ENCODE assay signal across 18 mouse cellular contexts in genomic region chr11:106274374-106274773, GRCm38 (mm10). TPM values are rescaled to one million over a fixed set of nuclear protein-coding genes. Genes with fewer than 3 reads are reported as not detected.
DNase-seq lines count a peak whose midpoint lies in the region; ATAC-seq and TF ChIP-seq lines count a peak whose summit lies in the region.
"Had no signal": no experiment of that assay in that cellular context is flagged by ENCODE, and none has a peak within 500 bp of the region (broad histone marks: within the 10 kb centered on the region; RNA-seq: fewer than 3 reads in every experiment).

No protein-coding gene starts in this region.

- ATAC-seq in liver, embryonic 13.5 days (ENCODE audit: low read depth), result no peak
- ATAC-seq in liver, embryonic 12.5 days, result no peak
- ATAC-seq in limb, embryonic 12.5 days (ENCODE audit: insufficient number of reproducible peaks, insufficient read depth, low FRiP score, low TSS enrichment, low read depth), result no peak
- ATAC-seq: liver, postnatal 0 days had no signal

- 69% methylated on average over 1 of the region's 1 CpGs for WGBS in liver, embryonic 13.5 days (ENCODE audit: insufficient replicate concordance)
- WGBS in liver, embryonic 12.5 days (ENCODE audit: insufficient replicate concordance), result 69% methylated on average over 1 of the region's 1 CpGs
- WGBS in limb, embryonic 12.5 days, result 83% methylated on average over 1 of the region's 1 CpGs

- H3K4me3 ChIP-seq in gastrocnemius, adult 2 months, result no peak overlapping the region
- no peak overlapping the region for H3K4me3 ChIP-seq in liver, embryonic 13.5 days (replicated peaks)
- no peak overlapping the region for H3K4me3 ChIP-seq in liver, embryonic 12.5 days
- H3K4me3 ChIP-seq in E14TG2a.4 (replicated peaks; ENCODE audit: low read length), result peak overlapping the region; percentile 74
- no peak overlapping the region for H3K4me3 ChIP-seq in limb, embryonic 12.5 days (replicated peaks)
- H3K4me3 ChIP-seq: forebrain, embryonic 12.5 days had no signal

- no peak overlapping the region for H3K9ac ChIP-seq in liver, embryonic 13.5 days
- no peak overlapping the region for H3K9ac ChIP-seq in liver, embryonic 12.5 days
- H3K9ac ChIP-seq in limb, embryonic 12.5 days (replicated peaks), result no peak overlapping the region; the same call in 1 of the 2 replicates
- H3K9ac ChIP-seq: forebrain, embryonic 12.5 days; liver, postnatal 0 days had no signal

- H3K9me3 ChIP-seq in liver, embryonic 13.5 days (replicated peaks), result no peaks in the 10 kb centered on the region
- no peaks in the 10 kb centered on the region for H3K9me3 ChIP-seq in liver, embryonic 12.5 days (replicated peaks)
- no peaks in the 10 kb centered on the region for H3K9me3 ChIP-seq in E14TG2a.4 (ENCODE audit: low read length)
- H3K9me3 ChIP-seq in limb, embryonic 12.5 days, result no peaks in the 10 kb centered on the region
- H3K9me3 ChIP-seq: forebrain, embryonic 12.5 days; G1E had no signal

- DNase-seq in gastrocnemius, adult 2 months, result peak; percentile 5
- DNase-seq in gastrocnemius, adult 18-20 months (ENCODE audit: low spot score), result no peak
- DNase-seq in liver, embryonic 13.5 days, result no peak
- DNase-seq in left cerebral cortex, adult 9 months (ENCODE audit: low spot score in 2 of 2), result no peak
- DNase-seq in Muller cell, postnatal 12 days (ENCODE audit: inconsistent ontology term), result no peak
- DNase-seq: kidney, adult 18-20 months; liver, postnatal 0 days had no signal

- intact Hi-C loops in gastrocnemius, adult 2 months (cut with DNase I), result loop anchor here (5.0 to 10.0 kb wide), 2 partner anchors 57 to 210 kb away; partner anchors contain the start of genes Ccdc47, Ddx42 and Ern1

- 0 out of 2 replicates have a peak overlapping the region, but pooled peaks have one; percentile 84 for H3K4me2 ChIP-seq in liver, embryonic 13.5 days
- no peak overlapping the region for H3K4me2 ChIP-seq in liver, embryonic 12.5 days
- no peak overlapping the region for H3K4me2 ChIP-seq in limb, embryonic 12.5 days

- H3K27ac ChIP-seq in gastrocnemius, adult 2 months, result peak overlapping the region; percentile 99
- H3K27ac ChIP-seq in liver, embryonic 13.5 days, result peak overlapping the region; percentile 93; the same call in 1 of the 2 replicates
- H3K27ac ChIP-seq in liver, embryonic 12.5 days, result no peak overlapping the region
- H3K27ac ChIP-seq in limb, embryonic 12.5 days, result peak overlapping the region; percentile 36
- H3K27ac ChIP-seq: forebrain, embryonic 12.5 days had no signal

- no peaks in the 10 kb centered on the region for H3K27me3 ChIP-seq in liver, embryonic 13.5 days
- H3K27me3 ChIP-seq in liver, embryonic 12.5 days (replicated peaks), result peaks cover 9% of the 10 kb centered on the region
- H3K27me3 ChIP-seq in E14TG2a.4 (ENCODE audit: insufficient read depth, low read length), result peaks cover 33% of the 10 kb centered on the region
- peaks cover 6% of the 10 kb centered on the region; the same call in 1 of the 2 replicates for H3K27me3 ChIP-seq in limb, embryonic 12.5 days

- H3K36me3 ChIP-seq in liver, embryonic 13.5 days, result peaks cover 4% of the 10 kb centered on the region; the same call in 1 of the 2 replicates
- H3K36me3 ChIP-seq in liver, embryonic 12.5 days, result 0 out of 2 replicates have a peak, but pooled peaks cover 4% of the 10 kb centered on the region
- H3K36me3 ChIP-seq in E14TG2a.4 (ENCODE audit: insufficient read depth, low read length), result peaks cover 8% of the 10 kb centered on the region
- no peaks in the 10 kb centered on the region; the same call in 1 of the 2 replicates for H3K36me3 ChIP-seq in limb, embryonic 12.5 days
- H3K36me3 ChIP-seq: forebrain, embryonic 12.5 days had no signal

- H3K4me1 ChIP-seq in liver, embryonic 13.5 days (replicated peaks), result peaks cover 59% of the 10 kb centered on the region
- peaks cover 51% of the 10 kb centered on the region for H3K4me1 ChIP-seq in liver, embryonic 12.5 days
- peaks cover 57% of the 10 kb centered on the region for H3K4me1 ChIP-seq in E14TG2a.4 (replicated peaks; ENCODE audit: low read depth, low read length)
- H3K4me1 ChIP-seq in limb, embryonic 12.5 days (replicated peaks), result peaks cover 46% of the 10 kb centered on the region

- no peak for TF ChIP-seq CTCF in gastrocnemius, adult 2 months (IDR thresholded peaks at IDR 0.05)
- TF ChIP-seq CTCF in E14TG2a.4 (conservative IDR thresholded peaks at IDR 0.05; ENCODE audit: low read length), result no peak

RNA-seq across cellular contexts. Expression of gene Smarcd2, which starts 1.6 kb away (rescaled TPM):
- 10 to 100 TPM; 10.8 to 12.8 TPM for total RNA-seq in gastrocnemius, adult 2 months (2021)
- 10 to 100 TPM in 1 of 2 experiments, 1 to 10 TPM in 1; 7.8 to 12.0 TPM for total RNA-seq in gastrocnemius, adult 18-20 months (2021)
- polyA plus RNA-seq in liver, embryonic 13.5 days (2015; fragmentation: Nextera tagmentation; extraction: Ambion mirVana), result 27.8 and 29.2 TPM in 2 replicates
- polyA plus RNA-seq in liver, embryonic 12.5 days (2016; fragmentation: Nextera tagmentation; extraction: Ambion mirVana), result 52.4 and 55.2 TPM in 2 replicates
- polyA plus RNA-seq in limb, embryonic 12.5 days (2016; fragmentation: Nextera tagmentation; extraction: Ambion mirVana), result 102 and 104 TPM in 2 replicates

RNA-seq across cellular contexts. Expression of gene Tcam1, which starts 2.1 kb away (rescaled TPM):
- total RNA-seq in gastrocnemius, adult 2 months (2021), result under 1 TPM; 0.08 TPM
- under 1 TPM; 0.07 to 0.11 TPM for total RNA-seq in gastrocnemius, adult 18-20 months (2021)
- 0.27 and 0.39 TPM in 2 replicates for polyA plus RNA-seq in liver, embryonic 13.5 days (2015; fragmentation: Nextera tagmentation; extraction: Ambion mirVana)
- 0.57 and 0.83 TPM in 2 replicates for polyA plus RNA-seq in liver, embryonic 12.5 days (2016; fragmentation: Nextera tagmentation; extraction: Ambion mirVana)
- 0.30 and 0.37 TPM in 2 replicates for polyA plus RNA-seq in limb, embryonic 12.5 days (2016; fragmentation: Nextera tagmentation; extraction: Ambion mirVana)
- total RNA-seq: G1E; heart, postnatal 25 days had no signal

RNA-seq across cellular contexts. Expression of gene Psmc5, which starts 18.4 kb away (rescaled TPM):
- 100 to 1,000 TPM; 121 to 132 TPM for total RNA-seq in gastrocnemius, adult 2 months (2021)
- total RNA-seq in gastrocnemius, adult 18-20 months (2021), result 100 to 1,000 TPM; 124 to 135 TPM
- 204 and 210 TPM in 2 replicates for polyA plus RNA-seq in liver, embryonic 13.5 days (2015; fragmentation: Nextera tagmentation; extraction: Ambion mirVana)
- 219 and 221 TPM in 2 replicates for polyA plus RNA-seq in liver, embryonic 12.5 days (2016; fragmentation: Nextera tagmentation; extraction: Ambion mirVana)
- 352 and 355 TPM in 2 replicates for polyA plus RNA-seq in limb, embryonic 12.5 days (2016; fragmentation: Nextera tagmentation; extraction: Ambion mirVana)

RNA-seq across cellular contexts. Expression of gene Ftsj3, which starts 18.5 kb away (rescaled TPM):
- total RNA-seq in gastrocnemius, adult 2 months (2021), result 10 to 100 TPM; 21.9 to 22.3 TPM
- 10 to 100 TPM; 20.7 to 20.9 TPM for total RNA-seq in gastrocnemius, adult 18-20 months (2021)
- 55.4 and 66.0 TPM in 2 replicates for polyA plus RNA-seq in liver, embryonic 13.5 days (2015; fragmentation: Nextera tagmentation; extraction: Ambion mirVana)
- polyA plus RNA-seq in liver, embryonic 12.5 days (2016; fragmentation: Nextera tagmentation; extraction: Ambion mirVana), result 80.9 and 83.5 TPM in 2 replicates
- polyA plus RNA-seq in limb, embryonic 12.5 days (2016; fragmentation: Nextera tagmentation; extraction: Ambion mirVana), result 61.2 and 71.6 TPM in 2 replicates

RNA-seq across cellular contexts. Expression of gene Gh, which starts 27.3 kb away (rescaled TPM):
- total RNA-seq in gastrocnemius, adult 2 months (2021), result not detected
- total RNA-seq in gastrocnemius, adult 18-20 months (2021), result not detected
- not detected in 2 replicates for polyA plus RNA-seq in liver, embryonic 13.5 days (2015; fragmentation: Nextera tagmentation; extraction: Ambion mirVana)
- polyA plus RNA-seq in liver, embryonic 12.5 days (2016; fragmentation: Nextera tagmentation; extraction: Ambion mirVana), result not detected in 2 replicates
- not detected in 2 replicates for polyA plus RNA-seq in limb, embryonic 12.5 days (2016; fragmentation: Nextera tagmentation; extraction: Ambion mirVana)
- total RNA-seq: adrenal gland, postnatal 10 days; G1E; gastrocnemius, adult 8-10 months; heart, adult 8-10 months; heart, postnatal 25 days; left cerebral cortex, postnatal 10 days had no signal
- polyA plus RNA-seq: embryonic facial prominence, embryonic 11.5 days; forebrain, embryonic 12.5 days; G1E had no signal
